Mouse (Mus musculus): ENCODE results near the gene Fstl4. TPM values are rescaled to one million over a fixed set of nuclear protein-coding genes. Genes with fewer than 3 reads are reported as not detected.

Fstl4 gene
- polyA plus RNA-seq, 1 experiment from 2014 or later: 6.3 TPM

- no peak overlapping the region for H3K27ac ChIP-seq (replicated peaks in 1 of 2; ENCODE audit: control insufficient read depth in 1 of 2, insufficient read depth in 1 of 2, low read depth in 2 of 2, low read length in 2 of 2)
- H3K4me3 ChIP-seq (ENCODE audit: control insufficient read depth in 1 of 2, insufficient read depth in 1 of 2, low read depth in 1 of 2, low read length in 2 of 2): no peak overlapping the region
- 79% methylated on average over 7 of the region's 7 CpGs for WGBS
- ATAC-seq (ENCODE audit: insufficient number of reproducible peaks, insufficient read depth, low FRiP score, low read depth): no peak
- no peak overlapping the region for H3K4me2 ChIP-seq (ENCODE audit: low read length)
- no peak overlapping the region for H3K9ac ChIP-seq (ENCODE audit: low read length)
- H3K36me3 ChIP-seq (ENCODE audit: control insufficient read depth, insufficient read depth, low read length): no peaks in the 10 kb centered on the region
- H3K4me1 ChIP-seq (ENCODE audit: control insufficient read depth in 2 of 2, insufficient read depth in 2 of 2, low read length in 2 of 2): peaks cover 0 to 5% of the 10 kb centered on the region in 2 experiments; a peak in 1 of 4 replicates
- no peaks in the 10 kb centered on the region for H3K27me3 ChIP-seq (ENCODE audit: control insufficient read depth, insufficient read depth, low read length)
- H3K9me3 ChIP-seq (ENCODE audit: control insufficient read depth, low read length): no peaks in the 10 kb centered on the region
Observed at GRCm38 (mm10) chr11:53028421-53029168, 264.2 kb downstream of the Fstl4 start.

DNA sequence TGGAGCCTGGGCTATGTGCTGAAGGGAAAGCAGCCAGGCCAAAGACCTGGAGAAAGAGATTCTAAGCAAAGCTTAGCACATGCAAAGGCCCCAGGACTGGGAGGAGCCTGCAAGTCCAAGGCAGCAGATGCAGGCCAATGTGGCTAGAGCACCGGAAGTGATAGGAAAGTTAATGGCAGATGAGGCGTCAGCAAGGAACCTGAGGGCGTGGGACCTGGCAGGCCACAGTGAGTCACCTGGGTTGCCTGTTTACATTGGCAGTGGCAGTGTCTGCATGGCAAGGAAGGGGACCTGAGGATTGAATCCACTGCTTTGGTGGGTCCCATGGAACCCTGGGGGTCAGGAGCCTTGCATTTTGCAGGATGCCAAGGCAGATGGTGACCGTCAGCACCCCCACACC is 267.3 kb downstream of the Fstl4 start:
- H3K9ac ChIP-seq (ENCODE audit: low read length): no peak overlapping the region
- no peak overlapping the region for H3K27ac ChIP-seq (replicated peaks in 1 of 2; ENCODE audit: control insufficient read depth in 1 of 2, insufficient read depth in 1 of 2, low read depth in 2 of 2, low read length in 2 of 2)
- H3K27me3 ChIP-seq (ENCODE audit: control insufficient read depth, insufficient read depth, low read length): no peaks in the 10 kb centered on the region
- H3K4me1 ChIP-seq (ENCODE audit: control insufficient read depth in 2 of 2, insufficient read depth in 2 of 2, low read length in 2 of 2): peaks cover 0 to 5% of the 10 kb centered on the region in 2 experiments; a peak in 1 of 4 replicates
- no peak overlapping the region for H3K4me3 ChIP-seq (ENCODE audit: control insufficient read depth in 1 of 2, insufficient read depth in 1 of 2, low read depth in 1 of 2, low read length in 2 of 2)
- 83% methylated on average over 4 of the region's 4 CpGs for WGBS
- H3K4me2 ChIP-seq (ENCODE audit: low read length): no peak overlapping the region
- no peaks in the 10 kb centered on the region for H3K36me3 ChIP-seq (ENCODE audit: control insufficient read depth, insufficient read depth, low read length)
- no peak for ATAC-seq (ENCODE audit: insufficient number of reproducible peaks, insufficient read depth, low FRiP score, low read depth)
- no peaks in the 10 kb centered on the region for H3K9me3 ChIP-seq (ENCODE audit: control insufficient read depth, low read length)

DNA sequence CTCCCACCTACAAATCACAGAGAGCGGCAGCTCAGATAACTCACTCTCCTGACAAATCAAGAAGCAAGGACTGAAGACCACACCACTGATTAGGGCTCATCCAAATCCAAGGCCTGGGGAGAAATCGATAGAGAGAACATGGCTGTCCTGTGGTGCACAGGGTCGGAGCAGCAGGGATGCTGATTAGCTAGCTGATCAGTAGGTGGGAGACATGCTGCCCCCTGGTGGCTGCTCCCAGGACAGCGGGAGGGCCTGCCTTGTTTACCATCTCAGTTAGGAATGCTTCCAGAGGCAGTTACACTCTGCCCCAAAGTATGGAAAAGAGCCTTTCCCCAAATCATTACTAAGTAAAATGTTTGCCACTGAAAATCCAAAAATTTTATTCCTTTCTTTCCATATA is 267.9 kb downstream of the Fstl4 start:
- WGBS: 18% methylated on average over 4 of the region's 4 CpGs
- ATAC-seq (ENCODE audit: insufficient number of reproducible peaks, insufficient read depth, low FRiP score, low read depth): 0 out of 2 replicates have a peak, but pooled peaks have one; percentile 59
- H3K4me2 ChIP-seq (ENCODE audit: low read length): no peak overlapping the region
- no peaks in the 10 kb centered on the region for H3K9me3 ChIP-seq (ENCODE audit: control insufficient read depth, low read length)
- no peak overlapping the region for H3K27ac ChIP-seq (replicated peaks in 1 of 2; ENCODE audit: control insufficient read depth in 1 of 2, insufficient read depth in 1 of 2, low read depth in 2 of 2, low read length in 2 of 2)
- H3K9ac ChIP-seq (ENCODE audit: low read length): no peak overlapping the region
- H3K4me1 ChIP-seq (ENCODE audit: control insufficient read depth in 2 of 2, insufficient read depth in 2 of 2, low read length in 2 of 2): peaks cover 0 to 5% of the 10 kb centered on the region in 2 experiments; a peak in 1 of 4 replicates
- H3K36me3 ChIP-seq (ENCODE audit: control insufficient read depth, insufficient read depth, low read length): no peaks in the 10 kb centered on the region
- H3K4me3 ChIP-seq (ENCODE audit: control insufficient read depth in 1 of 2, insufficient read depth in 1 of 2, low read depth in 1 of 2, low read length in 2 of 2): no peak overlapping the region
- no peaks in the 10 kb centered on the region for H3K27me3 ChIP-seq (ENCODE audit: control insufficient read depth, insufficient read depth, low read length)

DNA sequence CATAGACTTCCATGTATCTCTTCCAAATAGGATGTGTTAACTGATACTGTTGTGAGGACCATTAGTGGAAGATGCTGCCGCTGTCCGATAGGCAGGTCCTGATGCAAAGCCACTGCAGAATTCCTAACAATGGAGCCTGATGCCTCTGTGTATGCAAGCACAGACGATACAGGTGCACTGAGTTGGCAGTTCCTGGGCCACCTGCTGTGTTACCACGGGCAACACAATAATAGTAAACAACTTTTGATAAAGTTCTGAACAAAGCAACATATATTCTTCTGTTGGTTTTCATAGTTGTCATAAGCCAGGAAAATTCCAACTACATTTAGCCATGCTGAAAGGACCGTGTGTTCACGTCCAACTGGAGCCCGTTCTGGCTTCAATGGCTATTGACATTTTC is 271.0 kb downstream of the Fstl4 start:
- Histone ChIP-seq H3K4me1 (ENCODE audit: control insufficient read depth in 2 of 2, insufficient read depth in 2 of 2, low read length in 2 of 2) (no peaks in the 10 kb centered on the region), H3K36me3 (ENCODE audit: control insufficient read depth, insufficient read depth, low read length) (no peaks in the 10 kb centered on the region)
- 80% methylated on average over 7 of the region's 7 CpGs for WGBS

GRCm38 (mm10) chr11:53046850-53047249 is 282.4 kb downstream of the Fstl4 start:
- H3K4me1 ChIP-seq (ENCODE audit: control insufficient read depth in 2 of 2, insufficient read depth in 2 of 2, low read length in 2 of 2): peaks cover 3 to 14% of the 10 kb centered on the region in 2 experiments; a peak in 2 of 4 replicates
- no peak for ATAC-seq (ENCODE audit: insufficient number of reproducible peaks, insufficient read depth, low FRiP score, low read depth)
- H3K9me3 ChIP-seq (ENCODE audit: control insufficient read depth, low read length): no peaks in the 10 kb centered on the region
- H3K27ac ChIP-seq (replicated peaks in 1 of 2; ENCODE audit: control insufficient read depth in 1 of 2, insufficient read depth in 1 of 2, low read depth in 2 of 2, low read length in 2 of 2): no peak overlapping the region
- 23% methylated on average over 6 of the region's 6 CpGs for WGBS
- H3K27me3 ChIP-seq (ENCODE audit: control insufficient read depth, insufficient read depth, low read length): no peaks in the 10 kb centered on the region
- no peak overlapping the region for H3K9ac ChIP-seq (ENCODE audit: low read length)
- no peaks in the 10 kb centered on the region for H3K36me3 ChIP-seq (ENCODE audit: control insufficient read depth, insufficient read depth, low read length)
- no peak overlapping the region for H3K4me3 ChIP-seq (ENCODE audit: control insufficient read depth in 1 of 2, insufficient read depth in 1 of 2, low read depth in 1 of 2, low read length in 2 of 2)
- H3K4me2 ChIP-seq (ENCODE audit: low read length): no peak overlapping the region

More for the DNA sequence above, 271.0 kb downstream of the Fstl4 start:
- H3K4me3 ChIP-seq (ENCODE audit: control insufficient read depth in 1 of 2, insufficient read depth in 1 of 2, low read depth in 1 of 2, low read length in 2 of 2): no peak overlapping the region
- ATAC-seq (ENCODE audit: insufficient number of reproducible peaks, insufficient read depth, low FRiP score, low read depth): no peak
- no peak overlapping the region for H3K9ac ChIP-seq (ENCODE audit: low read length)
- H3K27ac ChIP-seq (replicated peaks in 1 of 2; ENCODE audit: control insufficient read depth in 1 of 2, insufficient read depth in 1 of 2, low read depth in 2 of 2, low read length in 2 of 2): no peak overlapping the region
- H3K4me2 ChIP-seq (ENCODE audit: low read length): no peak overlapping the region
- no peaks in the 10 kb centered on the region for H3K9me3 ChIP-seq (ENCODE audit: control insufficient read depth, low read length)
- H3K27me3 ChIP-seq (ENCODE audit: control insufficient read depth, insufficient read depth, low read length): no peaks in the 10 kb centered on the region

DNA sequence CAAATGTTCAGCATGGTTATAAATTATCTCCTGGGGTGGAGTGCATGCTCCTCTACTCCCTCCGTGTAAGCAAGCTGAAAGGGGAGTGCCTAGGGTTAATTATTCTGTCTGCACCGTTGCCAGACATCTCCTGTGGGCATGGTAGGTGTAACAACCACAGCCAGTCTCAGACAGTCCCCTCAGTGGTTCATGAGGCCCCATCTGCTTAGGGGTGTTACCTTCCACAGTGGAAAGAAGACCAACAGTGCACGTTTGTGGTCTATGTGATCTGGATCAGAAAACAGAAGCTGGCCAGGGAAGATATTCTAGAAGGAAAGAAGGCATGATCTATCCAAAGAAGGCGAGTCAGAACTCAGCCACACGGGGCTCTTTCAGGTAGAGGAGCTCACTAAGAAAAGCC is 289.7 kb downstream of the Fstl4 start:
- Histone ChIP-seq H3K4me3 (ENCODE audit: control insufficient read depth in 1 of 2, insufficient read depth in 1 of 2, low read depth in 1 of 2, low read length in 2 of 2) (no peak overlapping the region), H3K9me3 (ENCODE audit: control insufficient read depth, low read length) (no peaks in the 10 kb centered on the region), H3K27me3 (ENCODE audit: control insufficient read depth, insufficient read depth, low read length) (no peaks in the 10 kb centered on the region), H3K27ac (replicated peaks in 1 of 2; ENCODE audit: control insufficient read depth in 1 of 2, insufficient read depth in 1 of 2, low read depth in 2 of 2, low read length in 2 of 2) (no peak overlapping the region), H3K36me3 (ENCODE audit: control insufficient read depth, insufficient read depth, low read length) (no peaks in the 10 kb centered on the region), H3K4me2 (ENCODE audit: low read length) (no peak overlapping the region), H3K4me1 (ENCODE audit: control insufficient read depth in 2 of 2, insufficient read depth in 2 of 2, low read length in 2 of 2) (peaks cover 11 to 12% of the 10 kb centered on the region in 2 experiments), H3K9ac (ENCODE audit: low read length) (no peak overlapping the region)
- 67% methylated on average over 5 of the region's 5 CpGs for WGBS
- ATAC-seq (ENCODE audit: insufficient number of reproducible peaks, insufficient read depth, low FRiP score, low read depth): no peak

DNA sequence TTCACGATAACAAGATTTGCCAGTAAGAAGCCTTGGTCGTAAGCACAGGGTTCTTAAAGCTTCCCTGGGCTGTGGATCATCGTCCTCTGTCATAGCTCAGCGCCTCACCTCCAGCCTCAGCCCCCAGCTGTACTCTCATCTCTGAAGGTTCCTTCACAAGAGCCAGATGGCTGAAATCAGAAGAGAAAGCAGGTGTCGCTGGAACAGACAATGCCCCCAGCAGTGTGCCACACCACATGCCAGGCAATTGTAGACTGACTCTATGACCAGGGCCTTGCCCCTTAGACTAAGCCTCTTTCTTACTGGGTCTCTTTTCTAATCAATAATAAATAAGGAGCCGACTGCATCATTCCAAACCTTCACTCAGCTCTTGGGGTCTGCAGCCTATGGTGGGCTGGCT is 291.5 kb downstream of the Fstl4 start:
- WGBS: 88% methylated on average over 6 of the region's 6 CpGs
- no peak overlapping the region for H3K4me2 ChIP-seq (ENCODE audit: low read length)
- H3K27me3 ChIP-seq (ENCODE audit: control insufficient read depth, insufficient read depth, low read length): 0 out of 2 replicates have a peak, but pooled peaks cover 4% of the 10 kb centered on the region
- H3K9me3 ChIP-seq (ENCODE audit: control insufficient read depth, low read length): no peaks in the 10 kb centered on the region
- H3K4me3 ChIP-seq (ENCODE audit: control insufficient read depth in 1 of 2, insufficient read depth in 1 of 2, low read depth in 1 of 2, low read length in 2 of 2): no peak overlapping the region
- H3K27ac ChIP-seq (replicated peaks in 1 of 2; ENCODE audit: control insufficient read depth in 1 of 2, insufficient read depth in 1 of 2, low read depth in 2 of 2, low read length in 2 of 2): no peak overlapping the region
- no peak for ATAC-seq (ENCODE audit: insufficient number of reproducible peaks, insufficient read depth, low FRiP score, low read depth)
- no peak overlapping the region for H3K9ac ChIP-seq (ENCODE audit: low read length)
- peaks cover 7 to 8% of the 10 kb centered on the region in 2 experiments; a peak in 3 of 4 replicates for H3K4me1 ChIP-seq (ENCODE audit: control insufficient read depth in 2 of 2, insufficient read depth in 2 of 2, low read length in 2 of 2)
- no peaks in the 10 kb centered on the region for H3K36me3 ChIP-seq (ENCODE audit: control insufficient read depth, insufficient read depth, low read length)
